Mouse (Mus musculus) ES-E14 (cell line): Measurements from ENCODE around the gene Fgd4. TPM values are rescaled to one million over a fixed set of nuclear protein-coding genes. Genes with fewer than 3 reads are reported as not detected.

Experiments
- DNase-seq: peaks from one replicate; pipeline ENCODE4 v3.0.0-alpha.2; 2013; ENCODE audit warnings: low read depth, low spot score
- H3K27ac ChIP-seq: 2 replicates; pipeline ENCODE4 v1.5.1; 2012; ENCODE audit warnings: low read depth, mild to moderate bottlenecking, low read length, moderate library complexity, mixed read lengths; ENCODE audit not compliant: poor library complexity, insufficient read depth, severe bottlenecking
- H3K36me3 ChIP-seq: 2 replicates; pipeline ENCODE4 v1.6.1; 2012; ENCODE audit warnings: mild to moderate bottlenecking, low read length, moderate library complexity, mixed read lengths; ENCODE audit not compliant: control insufficient read depth, poor library complexity, insufficient read depth, severe bottlenecking
- H3K4me1 ChIP-seq, 2 experiments: fragments of 150-350 bp in 1 of 2; sonication (generic) in 1 of 2; 2 replicates each; pipeline ENCODE4 v1.6.1; 2012; ENCODE audit warnings: low read length in 2 of 2, mild to moderate bottlenecking in 1 of 2, mixed read lengths in 1 of 2; ENCODE audit not compliant: control insufficient read depth in 2 of 2, insufficient read depth in 2 of 2, poor library complexity in 1 of 2
- H3K4me3 ChIP-seq, 2 experiments: fragments of 150-350 bp in 1 of 2; sonication (generic) in 1 of 2; 2 replicates each; pipeline ENCODE4 v1.5.1; 2012; ENCODE audit warnings: low read length in 2 of 2, low read depth in 1 of 2, mild to moderate bottlenecking in 1 of 2, mixed read lengths in 1 of 2; ENCODE audit not compliant: insufficient read depth in 1 of 2, poor library complexity in 1 of 2, severe bottlenecking in 1 of 2
- H3K9ac ChIP-seq: 2 replicates; pipeline ENCODE4 v1.6.1; 2012; ENCODE audit warnings: low read depth, mild to moderate bottlenecking, low read length, mixed read lengths; ENCODE audit not compliant: poor library complexity, insufficient read depth, severe bottlenecking
- H3K9me3 ChIP-seq: fragments of 150-350 bp; sonication (generic); 2 replicates; pipeline ENCODE4 v1.6.1; 2012; ENCODE audit warnings: low read depth, mild to moderate bottlenecking, low read length; ENCODE audit not compliant: control insufficient read depth, insufficient read depth
- CHD2 ChIP-seq: IDR thresholded peaks from 2 replicates; pipeline ENCODE4 v1.6.1; 2014; ENCODE audit warnings: mild to moderate bottlenecking, low read depth, low read length, inconsistent platforms
- HCFC1 ChIP-seq: IDR thresholded peaks from 2 replicates; pipeline ENCODE4 v1.6.1; 2012; ENCODE audit warnings: low read length, inconsistent platforms, borderline replicate concordance; ENCODE audit not compliant: insufficient read depth
- MAFK ChIP-seq: IDR thresholded peaks from 2 replicates; pipeline ENCODE4 v1.6.1; 2014; ENCODE audit warnings: mild to moderate bottlenecking, low read depth, low read length, inconsistent platforms; ENCODE audit not compliant: insufficient read depth
- ZC3H11A ChIP-seq: IDR thresholded peaks from 2 replicates; pipeline ENCODE4 v1.6.1; 2012; ENCODE audit warnings: low read depth, mild to moderate bottlenecking, inconsistent platforms, low read length, borderline replicate concordance
- ZNF384 ChIP-seq: IDR thresholded peaks from 2 replicates; pipeline ENCODE4 v1.6.1; 2012; ENCODE audit warnings: low read depth, low read length, inconsistent platforms
- in situ Hi-C, 2 experiments: fragments of 600-800 bp; cut with MboI; formaldehyde crosslinking; loops; one replicate each; pipeline ENCODE4 v1.15.1; 2025; ENCODE audit warnings: low sequenced_read_pairs in 2 of 2, inconsistent platforms in 1 of 2; ENCODE audit not compliant: unreplicated experiment in 2 of 2
- total RNA-seq: library from RNA; depleted of rRNA; stranded (reverse); fragments of 300-350 nt; gene quantifications from 2 replicates; pipeline ENCODE4 v1.2.3, GENCODE M21; 2012

Gene Fgd4
- total RNA-seq, 1 experiment = 34.9 TPM

DNA sequence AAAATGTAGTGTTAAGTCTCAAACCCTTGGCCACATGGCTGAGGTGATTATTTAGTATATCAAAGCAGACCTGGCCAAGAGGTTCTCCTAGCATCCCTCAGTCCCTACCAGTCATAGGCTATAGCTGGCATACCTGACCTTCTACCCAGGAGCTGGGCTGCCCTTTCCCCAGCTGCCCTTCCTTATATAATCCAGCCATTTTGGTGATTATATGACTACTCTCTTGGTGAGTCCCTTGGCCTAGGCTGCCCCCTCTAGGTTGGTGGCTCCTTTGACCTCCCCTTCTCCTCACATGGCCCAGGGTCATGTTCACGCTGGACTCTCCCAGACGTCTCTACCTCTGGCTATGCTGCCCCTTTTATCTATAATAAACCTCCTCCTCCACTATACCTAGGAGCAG is 65.1 kb downstream of the Fgd4 start:
- H3K4me1 ChIP-seq = peaks cover 0 to 4% of the 10 kb centered on the region in 2 experiments; a peak in 1 of 4 replicates
- no peak overlapping the region for H3K9ac ChIP-seq
- H3K9me3 ChIP-seq = no peaks in the 10 kb centered on the region
- DNase-seq = no peak
- in situ Hi-C loops = no loop called here
- H3K4me3 ChIP-seq = no peak overlapping the region
- TF ChIP-seq HCFC1 = no peak
- TF ChIP-seq ZNF384 = no peak
- TF ChIP-seq CHD2 = no peak
- TF ChIP-seq MAFK = no peak
- no peak for TF ChIP-seq ZC3H11A
- no peaks in the 10 kb centered on the region for H3K36me3 ChIP-seq
- no peak overlapping the region for H3K27ac ChIP-seq

DNA sequence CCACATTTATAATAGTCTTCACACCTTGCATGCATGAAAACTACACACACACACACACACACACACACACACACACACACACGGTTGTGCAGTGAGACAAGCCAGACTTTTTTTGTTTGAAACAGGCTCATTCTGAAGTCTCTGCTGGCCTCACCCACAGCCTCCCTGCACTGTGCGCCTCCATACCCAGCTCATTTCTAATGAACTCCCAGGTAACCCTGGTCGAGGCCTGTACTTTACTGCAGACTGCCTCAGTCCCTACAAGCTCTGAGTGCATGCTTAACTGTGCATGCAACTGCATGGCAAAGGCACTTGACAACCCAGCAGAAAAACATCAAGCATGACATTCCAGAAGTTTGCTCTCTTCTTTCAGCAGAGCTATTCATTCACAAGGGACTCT is 72.3 kb downstream of the Fgd4 start:
- Histone ChIP-seq H3K9ac (no peak overlapping the region), H3K4me1 (peaks cover 15 to 30% of the 10 kb centered on the region in 2 experiments), H3K36me3 (no peaks in the 10 kb centered on the region), H3K27ac (no peak overlapping the region), H3K4me3 (no peak overlapping the region), H3K9me3 (no peaks in the 10 kb centered on the region)
- in situ Hi-C loops = no loop called here
- no peak for DNase-seq
- TF ChIP-seq HCFC1 (no peak), ZNF384 (no peak), ZC3H11A (no peak), CHD2 (no peak), MAFK (no peak)

DNA sequence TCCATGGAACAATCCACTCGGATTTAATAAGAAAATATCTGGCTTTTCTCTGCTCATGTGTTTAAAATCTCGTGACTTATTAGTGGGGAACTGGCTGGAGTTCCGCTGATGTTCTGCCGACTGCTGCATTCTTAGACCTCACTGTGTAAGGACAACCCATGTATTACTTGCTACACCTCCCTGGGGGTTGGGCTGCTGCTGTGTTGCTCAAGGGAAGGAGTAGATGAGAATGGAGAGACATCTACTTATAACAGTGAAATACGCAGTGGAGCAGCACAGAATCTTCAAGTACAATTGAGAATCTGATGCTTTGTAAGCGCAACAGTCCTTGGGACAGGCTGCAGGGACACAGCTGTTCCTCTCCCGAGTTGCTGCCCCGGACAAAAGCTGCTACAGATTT is 73.1 kb downstream of the Fgd4 start:
- TF ChIP-seq ZC3H11A (no peak), HCFC1 (no peak), ZNF384 (no peak), MAFK (no peak), CHD2 (no peak)
- Histone ChIP-seq H3K9me3 (no peaks in the 10 kb centered on the region), H3K36me3 (no peaks in the 10 kb centered on the region), H3K4me1 (peaks cover 15 to 33% of the 10 kb centered on the region in 2 experiments), H3K4me3 (peak overlapping the region; percentile 14 to 15; a peak in 3 of 4 replicates), H3K9ac (0 out of 2 replicates have a peak overlapping the region, but pooled peaks have one; percentile 40), H3K27ac (no peak overlapping the region)
- no peak for DNase-seq
- in situ Hi-C loops = no loop called here

GRCm38 (mm10) chr16:16526741-16527105 is 73.6 kb downstream of the Fgd4 start:
- Histone ChIP-seq H3K9ac (no peak overlapping the region; the same call in 1 of the 2 replicates), H3K4me1 (peaks cover 15 to 38% of the 10 kb centered on the region in 2 experiments), H3K4me3 (peak overlapping the region; percentile 14 to 23; a peak in 3 of 4 replicates), H3K36me3 (no peaks in the 10 kb centered on the region), H3K27ac (no peak overlapping the region), H3K9me3 (no peaks in the 10 kb centered on the region)
- DNase-seq = no peak
- in situ Hi-C loops = no loop called here
- TF ChIP-seq HCFC1 = no peak
- no peak for TF ChIP-seq ZC3H11A
- TF ChIP-seq ZNF384 = no peak
- no peak for TF ChIP-seq CHD2
- no peak for TF ChIP-seq MAFK

GRCm38 (mm10) chr16:16526097-16526740 is 74.1 kb downstream of the Fgd4 start:
- H3K9ac ChIP-seq = no peak overlapping the region
- no peaks in the 10 kb centered on the region for H3K36me3 ChIP-seq
- H3K4me3 ChIP-seq = peak overlapping the region in 1 of 2 experiments; percentile 23; a peak in 2 of 4 replicates
- H3K9me3 ChIP-seq = no peaks in the 10 kb centered on the region
- TF ChIP-seq ZNF384 (no peak), MAFK (no peak), HCFC1 (no peak), CHD2 (no peak), ZC3H11A (no peak)
- no peak overlapping the region; the same call in 1 of the 2 replicates for H3K27ac ChIP-seq
- in situ Hi-C loops = no loop called here
- peaks cover 16 to 41% of the 10 kb centered on the region in 2 experiments for H3K4me1 ChIP-seq
- DNase-seq = no peak
